Mouse (Mus musculus): ENCODE data around the gene Orai3.
"Not testable (repeated sequence)": the region's sequence is repeated elsewhere in the genome, so short reads cannot be mapped to it uniquely, and the experiment has no call there.

Orai3 gene

GRCm38 (mm10) chr7:127769651-127770038 lies at the start of gene Orai3:
TSS of gene Orai3 (plus strand) at chr7:127769815.
- DNase-seq = peak; percentile 90

- no peak for DNase-seq
Observed at GRCm38 (mm10) chr7:127725490-127725889, 44.1 kb upstream of the Orai3 start.

- no peak for DNase-seq
Observed at GRCm38 (mm10) chr7:127725924-127726323, 43.7 kb upstream of the Orai3 start.

- DNase-seq = no peak
Observed at GRCm38 (mm10) chr7:127727898-127728297, 41.7 kb upstream of the Orai3 start.

- DNase-seq = no peak
Observed at GRCm38 (mm10) chr7:127730170-127730569, 39.4 kb upstream of the Orai3 start.

- DNase-seq = not testable (repeated sequence)
Observed at GRCm38 (mm10) chr7:127732066-127732465, 37.5 kb upstream of the Orai3 start, which contains the start of gene Ctf2. TSS of gene Ctf2 (minus strand) at chr7:127732166.

GRCm38 (mm10) chr7:127744366-127745045 lies 25.1 kb upstream of the Orai3 start, which contains the start of gene Fbxl19:
TSS of gene Fbxl19 (plus strand) at chr7:127744543.
- peak; percentile 79 for DNase-seq

- peak; percentile 90 for DNase-seq
Observed at GRCm38 (mm10) chr7:127745251-127745651, 24.4 kb upstream of the Orai3 start.

- DNase-seq = peak; percentile 93
Observed at GRCm38 (mm10) chr7:127745652-127746493, 23.7 kb upstream of the Orai3 start.

GRCm38 (mm10) chr7:127746494-127747491 lies 22.8 kb upstream of the Orai3 start:
- DNase-seq = no peak

GRCm38 (mm10) chr7:127747559-127748234 lies 21.9 kb upstream of the Orai3 start:
- no peak for DNase-seq

- no peak for DNase-seq
Observed at GRCm38 (mm10) chr7:127748235-127748560, 21.4 kb upstream of the Orai3 start.

GRCm38 (mm10) chr7:127750131-127751127 lies 19.2 kb upstream of the Orai3 start:
- DNase-seq = no peak

- DNase-seq = no peak
Observed at GRCm38 (mm10) chr7:127751619-127752018, 18.0 kb upstream of the Orai3 start.

GRCm38 (mm10) chr7:127752069-127752468 lies 17.5 kb upstream of the Orai3 start:
- no peak for DNase-seq

- DNase-seq = no peak
Observed at GRCm38 (mm10) chr7:127753158-127753557, 16.5 kb upstream of the Orai3 start.

- no peak for DNase-seq
Observed at GRCm38 (mm10) chr7:127753741-127754140, 15.9 kb upstream of the Orai3 start.

GRCm38 (mm10) chr7:127759716-127760115 lies 9.9 kb upstream of the Orai3 start:
- no peak for DNase-seq

GRCm38 (mm10) chr7:127760478-127760877 lies 9.1 kb upstream of the Orai3 start:
- no peak for DNase-seq

- DNase-seq = peak; percentile 82
Observed at GRCm38 (mm10) chr7:127761026-127761425, 8.6 kb upstream of the Orai3 start.

- DNase-seq = no peak
Observed at GRCm38 (mm10) chr7:127763642-127764041, 6.0 kb upstream of the Orai3 start.

Data from lung, postnatal 14 days (tissue).